Mouse (Mus musculus): Measurements from ENCODE around the gene Nktr. TPM values are rescaled to one million over a fixed set of nuclear protein-coding genes. Genes with fewer than 3 reads are reported as not detected.

The Nktr gene
- total and polyA plus RNA-seq, 3 experiments, result 32.4 to 70.7 (median 34.3) TPM

GRCm38 (mm10) chr9:121784801-121785200, 65.8 kb downstream of the Nktr start:
- Histone ChIP-seq H3K9ac (ENCODE audit: control insufficient read depth, low read depth, low read length, poor library complexity, severe bottlenecking) (no peak overlapping the region), H3K4me3 (ENCODE audit: control insufficient read depth in 1 of 2, insufficient read depth in 1 of 2, low read depth in 2 of 2, low read length in 2 of 2) (no peak overlapping the region), H3K9me3 (replicated peaks; ENCODE audit: insufficient read depth, low read length) (no peaks in the 10 kb centered on the region), H3K36me3 (ENCODE audit: control insufficient read depth in 1 of 2, insufficient read depth in 2 of 2, low read length in 2 of 2) (no peaks in the 10 kb centered on the region), H3K79me2 (ENCODE audit: control insufficient read depth, insufficient read depth, low read length, poor library complexity) (no peaks in the 10 kb centered on the region), H3K27ac (ENCODE audit: control insufficient read depth, low read depth, low read length) (no peak overlapping the region), H3K4me1 (ENCODE audit: control insufficient read depth in 1 of 2, insufficient read depth in 2 of 2, low read length in 2 of 2) (no peaks in the 10 kb centered on the region), H3K27me3 (ENCODE audit: control insufficient read depth in 1 of 2, insufficient read depth in 2 of 2, low read length in 2 of 2) (no peaks in the 10 kb centered on the region)
- no peak for TF ChIP-seq JUND (IDR thresholded peaks at IDR 0.05; ENCODE audit: low read depth, low read length)
- no peak for TF ChIP-seq ZC3H11A (IDR thresholded peaks at IDR 0.05; ENCODE audit: low read depth, low read length)
- no peak for TF ChIP-seq MXI1 (IDR thresholded peaks at IDR 0.05; ENCODE audit: low read depth, low read length)
- no peak for TF ChIP-seq SMC3 (IDR thresholded peaks at IDR 0.05; ENCODE audit: low read depth, low read length)
- TF ChIP-seq MAZ (IDR thresholded peaks at IDR 0.05; ENCODE audit: low read depth, low read length), result no peak
- no peak for TF ChIP-seq USF1 (IDR thresholded peaks at IDR 0.05; ENCODE audit: low read depth, low read length)
- no peak for TF ChIP-seq MAFK (IDR thresholded peaks at IDR 0.05; ENCODE audit: borderline replicate concordance, low read depth, low read length)
- no peak for TF ChIP-seq HCFC1 (IDR thresholded peaks at IDR 0.05; ENCODE audit: low read depth, low read length)
- TF ChIP-seq NRF1 (IDR thresholded peaks at IDR 0.05; ENCODE audit: insufficient read depth, low read depth, low read length, poor library complexity, severe bottlenecking), result no peak
- TF ChIP-seq MYC (IDR thresholded peaks at IDR 0.05; ENCODE audit: low read depth, low read length), result no peak
- TF ChIP-seq TBP (IDR thresholded peaks at IDR 0.05; ENCODE audit: low read depth, low read length), result no peak
- no peak for TF ChIP-seq MAX (IDR thresholded peaks at IDR 0.05; ENCODE audit: low read length)
- no peak for TF ChIP-seq CTCF (IDR thresholded peaks at IDR 0.05 in 2 of 3, conservative IDR thresholded peaks at IDR 0.05 in 1 of 3; ENCODE audit: control insufficient read depth in 1 of 3, insufficient read depth in 1 of 3, low read depth in 2 of 3, low read length in 3 of 3, poor library complexity in 1 of 3, severe bottlenecking in 1 of 3)
- TF ChIP-seq GATA1 (IDR thresholded peaks at IDR 0.05; ENCODE audit: low read depth, low read length), result no peak
- TF ChIP-seq ELF1 (IDR thresholded peaks at IDR 0.05; ENCODE audit: low read depth, low read length), result no peak
- TF ChIP-seq TAL1 (IDR thresholded peaks at IDR 0.05; ENCODE audit: low read length), result no peak
- no peak for TF ChIP-seq BHLHE40 (IDR thresholded peaks at IDR 0.05; ENCODE audit: borderline replicate concordance, low read depth, low read length)
- TF ChIP-seq POLR2A (IDR thresholded peaks at IDR 0.05; ENCODE audit: control insufficient read depth in 1 of 2, insufficient read depth in 1 of 2, low read depth in 1 of 2, low read length in 2 of 2, poor library complexity in 1 of 2), result no peak
- no peak for TF ChIP-seq POLR2AphosphoS5 (IDR thresholded peaks at IDR 0.05; ENCODE audit: borderline replicate concordance, low read depth, low read length)
- TF ChIP-seq MEF2A (IDR thresholded peaks at IDR 0.05; ENCODE audit: extremely low read depth, insufficient replicate concordance, low read depth, low read length, poor library complexity, severe bottlenecking), result no peak
- no peak for DNase-seq (ENCODE audit: low read depth, low spot score)

GRCm38 (mm10) chr9:121785261-121785660, 66.3 kb downstream of the Nktr start:
- Histone ChIP-seq H3K9ac (ENCODE audit: control insufficient read depth, low read depth, low read length, poor library complexity, severe bottlenecking) (no peak overlapping the region), H3K79me2 (ENCODE audit: control insufficient read depth, insufficient read depth, low read length, poor library complexity) (no peaks in the 10 kb centered on the region), H3K27me3 (ENCODE audit: control insufficient read depth in 1 of 2, insufficient read depth in 2 of 2, low read length in 2 of 2) (no peaks in the 10 kb centered on the region), H3K4me3 (ENCODE audit: control insufficient read depth in 1 of 2, insufficient read depth in 1 of 2, low read depth in 2 of 2, low read length in 2 of 2) (no peak overlapping the region), H3K9me3 (replicated peaks; ENCODE audit: insufficient read depth, low read length) (no peaks in the 10 kb centered on the region), H3K36me3 (ENCODE audit: control insufficient read depth in 1 of 2, insufficient read depth in 2 of 2, low read length in 2 of 2) (no peaks in the 10 kb centered on the region), H3K27ac (ENCODE audit: control insufficient read depth, low read depth, low read length) (no peak overlapping the region), H3K4me1 (ENCODE audit: control insufficient read depth in 1 of 2, insufficient read depth in 2 of 2, low read length in 2 of 2) (no peaks in the 10 kb centered on the region)
- no peak for TF ChIP-seq JUND (IDR thresholded peaks at IDR 0.05; ENCODE audit: low read depth, low read length)
- TF ChIP-seq CHD1 (IDR thresholded peaks at IDR 0.05; ENCODE audit: low read depth, low read length), result no peak
- no peak for TF ChIP-seq GABPA (IDR thresholded peaks at IDR 0.05; ENCODE audit: low read depth, low read length)
- TF ChIP-seq SMC3 (IDR thresholded peaks at IDR 0.05; ENCODE audit: low read depth, low read length), result no peak
- TF ChIP-seq USF1 (IDR thresholded peaks at IDR 0.05; ENCODE audit: low read depth, low read length), result no peak
- no peak for TF ChIP-seq ZKSCAN1 (IDR thresholded peaks at IDR 0.05; ENCODE audit: low read depth, low read length)
- no peak for TF ChIP-seq RCOR1 (IDR thresholded peaks at IDR 0.05; ENCODE audit: low read depth, low read length)
- TF ChIP-seq E2F4 (IDR thresholded peaks at IDR 0.05; ENCODE audit: borderline replicate concordance, low read depth, low read length), result no peak
- TF ChIP-seq CHD2 (IDR thresholded peaks at IDR 0.05; ENCODE audit: low read length), result no peak
- no peak for DNase-seq (ENCODE audit: low read depth, low spot score)

Measured in MEL (cell line).